Mouse (Mus musculus): ENCODE results near the gene Cklf.

- TF ChIP-seq CTCF (IDR thresholded peaks at IDR 0.05; ENCODE audit: low read depth) (no peak), EP300 (IDR thresholded peaks at IDR 0.05; ENCODE audit: low read depth) (no peak)
These were observed 8.5 kb upstream of the Cklf start for GRCm38 (mm10) chr8:104242038-104242644.

All from liver, postnatal 0 days (tissue).